Mouse (Mus musculus) cerebellum, adult 2 months (tissue): ENCODE data around the gene Cdca7. TPM values are rescaled to one million over a fixed set of nuclear protein-coding genes. Genes with fewer than 3 reads are reported as not detected.

Experiments used
- DNase-seq, 2 experiments: peaks; one replicate each; pipeline ENCODE4 v3.0.0; 2021
- H3K27ac ChIP-seq: fragments of 200-500 bp; 2 replicates; pipeline ENCODE4 v1.5.1; 2012; ENCODE audit warnings: low read length, control low read depth, inconsistent platforms; ENCODE audit not compliant: insufficient read depth
- H3K27me3 ChIP-seq: fragments of 200-500 bp; 2 replicates; pipeline ENCODE4 v1.6.1; 2012; ENCODE audit warnings: inconsistent platforms, mild to moderate bottlenecking, low read length, moderate library complexity; ENCODE audit not compliant: control insufficient read depth, insufficient read depth
- H3K4me1 ChIP-seq: fragments of 200-500 bp; 2 replicates; pipeline ENCODE4 v1.6.1; 2011; ENCODE audit warnings: low read length; ENCODE audit not compliant: control insufficient read depth, insufficient read depth
- H3K4me3 ChIP-seq: fragments of 200-500 bp; replicated peaks from 2 replicates; pipeline ENCODE3; 2011; ENCODE audit warnings: mild to moderate bottlenecking, low read depth, low read length, control low read depth; ENCODE audit not compliant: insufficient read depth
- CTCF ChIP-seq: fragments of 200-500 bp; IDR thresholded peaks from 2 replicates; pipeline ENCODE4 v1.5.1; 2011; ENCODE audit warnings: low read depth, mild to moderate bottlenecking, control low read depth, low read length, moderate library complexity, borderline replicate concordance; ENCODE audit not compliant: insufficient read depth
- POLR2A ChIP-seq: fragments of 200-500 bp; IDR thresholded peaks from 2 replicates; pipeline ENCODE4 v1.6.1; 2011; ENCODE audit warnings: low read length, control low read depth, borderline replicate concordance; ENCODE audit not compliant: insufficient read depth
- WGBS: fragments of 180-500 bp; shearing (Covaris S2); methylation state at CpG from one replicate; pipeline ENCODE4 v1.1.7; 2018; 5-methylcytosine and 5-hydroxymethylcytosine counted together
- polyA plus RNA-seq: library from polyadenylated mRNA; depleted of rRNA; stranded (reverse); fragments of >200 nt; gene quantifications from 2 replicates; pipeline ENCODE4 v1.2.3, GENCODE M21; 2012

The Cdca7 gene
- polyA plus RNA-seq, 1 experiment = 2.0 TPM

- Histone ChIP-seq H3K27me3 (no peaks in the 10 kb centered on the region), H3K4me3 (no peak overlapping the region), H3K27ac (no peak overlapping the region), H3K4me1 (no peaks in the 10 kb centered on the region)
- 18% methylated on average over 5 of the region's 5 CpGs for WGBS
- no peak for DNase-seq
- no peak for TF ChIP-seq CTCF
- no peak for TF ChIP-seq POLR2A
Observed at GRCm38 (mm10) chr2:72446615-72447014, 29.3 kb upstream of the Cdca7 start.

GRCm38 (mm10) chr2:72453563-72453962 is 22.4 kb upstream of the Cdca7 start:
- DNase-seq = no peak
- Histone ChIP-seq H3K4me3 (no peak overlapping the region), H3K4me1 (no peaks in the 10 kb centered on the region), H3K27ac (no peak overlapping the region), H3K27me3 (no peaks in the 10 kb centered on the region)
- TF ChIP-seq POLR2A = no peak
- no peak for TF ChIP-seq CTCF
- 72% methylated on average over 3 of the region's 3 CpGs for WGBS

- 56% methylated on average over 1 of the region's 1 CpGs for WGBS
Observed at GRCm38 (mm10) chr2:72456189-72456588, 19.8 kb upstream of the Cdca7 start.

GRCm38 (mm10) chr2:72464376-72465014 is 11.5 kb upstream of the Cdca7 start:
- WGBS = 79% methylated on average over 7 of the region's 7 CpGs
- no peak for DNase-seq
- no peak overlapping the region for H3K27ac ChIP-seq
- H3K4me3 ChIP-seq = no peak overlapping the region
- H3K27me3 ChIP-seq = no peaks in the 10 kb centered on the region
- H3K4me1 ChIP-seq = no peaks in the 10 kb centered on the region
- no peak for TF ChIP-seq POLR2A
- TF ChIP-seq CTCF = no peak

More at GRCm38 (mm10) chr2:72456189-72456588, 19.8 kb upstream of the Cdca7 start:
- H3K27me3 ChIP-seq = no peaks in the 10 kb centered on the region
- TF ChIP-seq CTCF (no peak), POLR2A (no peak)
- no peak overlapping the region for H3K27ac ChIP-seq
- DNase-seq = no peak
- H3K4me1 ChIP-seq = no peaks in the 10 kb centered on the region
- no peak overlapping the region for H3K4me3 ChIP-seq

- TF ChIP-seq CTCF (no peak), POLR2A (no peak)
- no peak for DNase-seq
- WGBS = 71% methylated on average over 1 of the region's 1 CpGs
Observed at GRCm38 (mm10) chr2:72467604-72468003, 8.4 kb upstream of the Cdca7 start.

GRCm38 (mm10) chr2:72471415-72472070 is 4.4 kb upstream of the Cdca7 start:
- 88% methylated on average over 16 of the region's 16 CpGs for WGBS
- Histone ChIP-seq H3K4me3 (no peak overlapping the region), H3K27ac (no peak overlapping the region), H3K27me3 (no peaks in the 10 kb centered on the region), H3K4me1 (no peaks in the 10 kb centered on the region)
- TF ChIP-seq CTCF = no peak
- no peak for TF ChIP-seq POLR2A
- no peak for DNase-seq

More at GRCm38 (mm10) chr2:72467604-72468003, 8.4 kb upstream of the Cdca7 start:
- Histone ChIP-seq H3K4me3 (no peak overlapping the region), H3K4me1 (no peaks in the 10 kb centered on the region), H3K27me3 (no peaks in the 10 kb centered on the region), H3K27ac (no peak overlapping the region)

GRCm38 (mm10) chr2:72474531-72475287 is 1.2 kb upstream of the Cdca7 start:
- Histone ChIP-seq H3K27ac (no peak overlapping the region), H3K27me3 (no peaks in the 10 kb centered on the region; the same call in 1 of the 2 replicates), H3K4me3 (no peak overlapping the region), H3K4me1 (0 out of 2 replicates have a peak, but pooled peaks cover 3% of the 10 kb centered on the region)
- TF ChIP-seq CTCF = no peak
- no peak for TF ChIP-seq POLR2A
- no peak for DNase-seq
- WGBS = 29% methylated on average over 7 of the region's 7 CpGs

GRCm38 (mm10) chr2:72475423-72475796 is 549 bp upstream of the Cdca7 start:
- H3K27ac ChIP-seq = no peak overlapping the region

More at GRCm38 (mm10) chr2:72475423-72475796, 549 bp upstream of the Cdca7 start:
- DNase-seq = no peak
- Histone ChIP-seq H3K4me1 (0 out of 2 replicates have a peak, but pooled peaks cover 3% of the 10 kb centered on the region), H3K27me3 (no peaks in the 10 kb centered on the region; the same call in 1 of the 2 replicates), H3K4me3 (no peak overlapping the region)
- TF ChIP-seq CTCF (no peak), POLR2A (no peak)
- 0% methylated on average over 7 of the region's 7 CpGs for WGBS
